Mouse (Mus musculus) cerebral cortex, adult 2 months (tissue): ENCODE measurements around the gene Senp6.

Experiments used
- WGBS: fragments of 180-500 bp; shearing (Covaris S2); methylation state at CpG from one replicate; pipeline ENCODE4 v1.1.7; 2018; 5-methylcytosine and 5-hydroxymethylcytosine counted together

Senp6 gene

DNA sequence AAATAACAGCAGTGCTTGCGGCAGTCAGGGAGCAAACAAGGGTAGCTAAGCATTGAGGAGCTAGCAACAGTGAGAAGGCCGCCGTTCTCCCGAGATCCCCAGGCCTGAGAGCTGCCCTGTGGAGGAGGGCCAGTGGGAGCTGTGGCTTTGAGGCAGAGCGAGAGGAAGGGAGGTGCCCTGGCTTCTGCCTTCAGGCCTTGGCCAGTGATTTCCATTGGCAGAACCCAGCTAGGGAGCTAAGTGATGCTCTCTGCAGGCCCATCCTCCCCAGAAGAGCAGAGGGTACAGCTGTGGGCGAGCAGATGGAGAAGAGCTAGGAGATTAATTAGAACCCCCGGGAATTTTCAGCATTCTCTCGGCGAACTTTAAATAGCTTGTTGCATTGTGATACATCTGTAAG, 106.9 kb downstream of the Senp6 start:
- 52% methylated on average over 9 of the region's 9 CpGs for WGBS

DNA sequence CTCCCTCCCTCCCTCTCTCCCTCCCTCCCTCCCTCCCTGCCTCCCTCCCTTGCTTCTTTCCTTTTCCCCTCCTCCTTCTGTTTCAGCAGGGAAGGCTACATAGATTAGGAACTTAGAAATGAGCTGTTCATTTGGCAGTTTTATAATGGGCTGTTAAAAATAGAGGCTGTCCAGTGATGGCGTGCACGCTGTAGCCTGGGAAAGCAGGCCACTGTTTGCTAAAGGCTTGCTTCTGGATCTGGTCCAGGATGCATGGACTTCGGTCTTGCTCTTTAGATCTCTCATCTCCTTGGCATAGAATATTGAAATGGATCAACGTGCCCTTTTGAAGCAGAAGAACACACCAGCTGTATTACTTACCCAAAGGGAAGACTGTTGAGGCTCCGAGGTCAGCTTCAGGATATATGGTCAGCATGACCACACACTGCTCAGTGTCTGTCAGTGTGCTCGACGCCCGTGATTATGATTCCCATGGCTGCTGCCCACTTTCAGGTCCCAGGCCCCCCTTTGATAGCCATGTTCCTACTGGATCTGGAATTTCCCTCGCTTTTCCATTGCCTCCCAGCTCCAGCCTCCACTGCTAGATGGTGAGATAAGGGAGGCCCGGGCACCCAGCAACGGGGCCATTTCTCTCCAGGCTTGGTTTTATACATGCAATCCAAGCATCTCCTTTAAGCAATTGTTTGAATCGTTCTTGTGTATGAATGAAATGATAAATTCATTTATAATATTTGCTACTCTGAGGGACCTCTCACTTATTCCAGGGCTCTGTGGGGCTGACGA, 110.2 kb downstream of the Senp6 start:
- 59% methylated on average over 13 of the region's 13 CpGs for WGBS

DNA sequence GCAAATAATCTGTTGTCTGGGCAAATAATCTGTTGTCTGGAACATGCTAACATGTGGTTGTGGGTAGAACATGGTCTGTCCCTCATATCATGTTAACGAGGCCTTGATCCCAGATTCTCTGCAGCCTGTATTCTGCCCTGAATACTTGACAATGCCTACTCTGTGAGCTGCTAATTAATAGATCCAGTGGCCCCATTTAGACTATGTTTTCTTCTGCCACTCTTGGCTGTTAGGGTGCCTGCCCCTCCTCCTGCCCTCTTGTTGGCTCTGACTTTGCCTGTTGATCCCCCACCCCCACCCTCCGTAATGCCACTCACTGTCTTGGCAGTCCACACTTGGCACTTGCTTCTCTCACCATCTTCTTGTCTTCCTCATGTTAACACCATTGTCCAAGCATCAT, 112.0 kb downstream of the Senp6 start:
- 62% methylated on average over 2 of the region's 2 CpGs for WGBS

DNA sequence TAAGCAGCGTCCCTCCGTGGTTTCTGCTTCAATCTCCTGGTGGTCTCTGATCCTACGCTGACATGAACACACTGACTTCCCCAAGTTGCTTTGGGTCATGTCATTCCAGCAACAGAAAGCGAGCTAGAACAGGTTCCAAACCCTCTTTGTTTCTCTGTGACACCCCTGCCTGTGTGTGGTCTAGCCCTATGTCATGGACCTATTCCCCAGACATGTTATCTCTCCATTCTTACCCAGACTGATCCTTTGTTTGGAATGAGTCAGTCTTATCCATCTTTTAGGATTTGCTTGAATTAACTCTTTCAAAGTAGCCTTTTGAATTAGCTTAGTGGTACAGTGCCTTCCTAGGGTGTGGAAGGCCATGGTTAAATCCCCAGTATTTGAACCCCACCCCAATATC, 113.0 kb downstream of the Senp6 start:
- WGBS: 89% methylated on average over 4 of the region's 4 CpGs

DNA sequence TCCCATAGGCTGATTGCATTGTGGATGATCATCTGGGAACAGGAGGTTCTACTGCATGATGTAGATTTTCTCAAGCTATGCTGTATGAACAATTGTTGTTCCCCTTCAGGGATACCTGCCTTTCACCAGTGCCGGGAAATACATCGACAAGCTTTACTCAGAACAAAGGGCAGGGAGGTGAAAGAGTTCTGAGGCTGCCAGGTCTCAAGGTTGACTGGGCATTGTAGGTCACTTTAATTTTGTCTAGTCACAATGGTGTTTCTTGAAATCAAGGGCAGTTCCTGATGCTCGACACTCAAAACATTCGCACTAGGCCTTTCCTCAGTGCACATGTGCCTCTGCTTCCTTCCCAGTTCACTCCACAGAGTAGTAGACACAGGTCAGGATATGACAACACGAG, 114.1 kb downstream of the Senp6 start:
- 74% methylated on average over 5 of the region's 5 CpGs for WGBS

DNA sequence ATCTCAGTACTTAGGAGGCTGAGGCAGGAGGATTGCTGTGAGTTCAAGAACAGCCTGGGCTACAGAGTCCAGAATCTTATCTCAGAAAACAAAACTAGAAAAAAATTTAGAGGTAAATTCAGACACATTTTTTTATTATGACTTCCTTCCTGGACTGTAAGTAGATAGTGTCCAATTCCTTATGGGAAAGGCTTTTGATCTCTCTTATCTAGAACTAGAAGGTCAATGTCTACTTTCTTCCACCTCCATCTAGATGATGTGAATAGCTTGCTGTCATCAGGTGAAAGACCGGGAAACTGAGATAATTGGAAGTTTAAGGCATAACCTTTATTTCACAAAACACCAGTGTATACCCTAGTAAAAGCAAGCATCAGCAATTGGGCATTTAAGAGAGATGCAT, 115.0 kb downstream of the Senp6 start:
- WGBS: 94% methylated on average over 1 of the region's 1 CpGs

GRCm38 (mm10) chr9:80184138-80184537, 117.4 kb downstream of the Senp6 start:
- 70% methylated on average over 5 of the region's 5 CpGs for WGBS

GRCm38 (mm10) chr9:80185737-80186136, 119.0 kb downstream of the Senp6 start:
- 48% methylated on average over 3 of the region's 3 CpGs for WGBS

DNA sequence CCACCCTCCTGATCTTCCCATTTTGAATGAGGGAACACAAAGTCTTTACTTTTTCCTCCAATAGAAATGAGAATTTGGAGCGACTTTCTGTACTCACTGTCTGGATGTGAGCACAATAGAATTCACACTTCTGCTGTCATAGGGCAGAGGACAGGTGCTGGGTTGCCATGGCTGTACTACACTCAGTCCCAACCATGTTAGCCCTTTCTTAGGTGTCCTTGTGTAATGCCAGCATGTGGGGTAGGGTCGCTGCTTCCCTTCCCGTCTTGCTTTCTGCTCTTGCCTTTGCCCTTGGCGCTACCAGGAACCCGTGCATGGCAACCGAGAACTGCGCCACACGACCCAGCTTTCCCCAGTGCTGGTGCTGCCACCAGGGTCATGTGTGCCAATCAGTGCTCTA, 120.0 kb downstream of the Senp6 start:
- WGBS: 87% methylated on average over 8 of the region's 8 CpGs

- WGBS: 49% methylated on average over 5 of the region's 5 CpGs
These were observed 121.7 kb downstream of the Senp6 start for GRCm38 (mm10) chr9:80188324-80188893.

DNA sequence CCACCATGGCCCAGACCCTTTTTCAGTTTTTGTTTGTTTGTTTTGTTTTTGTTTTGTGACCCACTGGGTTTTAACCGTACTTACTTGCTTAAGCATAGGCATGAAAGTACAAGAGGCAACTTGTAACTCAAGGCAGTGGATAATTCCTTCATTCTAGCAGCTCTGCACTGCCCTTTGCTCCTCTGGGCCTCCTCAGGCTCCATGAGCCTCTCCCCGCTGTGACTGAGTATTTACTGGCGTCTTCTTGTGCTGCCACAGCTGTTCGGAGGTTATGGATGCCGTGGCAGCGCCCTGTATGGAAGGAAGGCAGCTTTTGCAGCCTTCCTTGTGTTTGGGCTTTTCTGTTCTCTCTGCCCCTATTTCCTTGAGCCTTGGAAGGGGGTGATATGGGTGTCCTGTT, 124.5 kb downstream of the Senp6 start:
- 87% methylated on average over 6 of the region's 6 CpGs for WGBS

GRCm38 (mm10) chr9:80192324-80192723, 125.6 kb downstream of the Senp6 start:
- WGBS: 83% methylated on average over 10 of the region's 10 CpGs

DNA sequence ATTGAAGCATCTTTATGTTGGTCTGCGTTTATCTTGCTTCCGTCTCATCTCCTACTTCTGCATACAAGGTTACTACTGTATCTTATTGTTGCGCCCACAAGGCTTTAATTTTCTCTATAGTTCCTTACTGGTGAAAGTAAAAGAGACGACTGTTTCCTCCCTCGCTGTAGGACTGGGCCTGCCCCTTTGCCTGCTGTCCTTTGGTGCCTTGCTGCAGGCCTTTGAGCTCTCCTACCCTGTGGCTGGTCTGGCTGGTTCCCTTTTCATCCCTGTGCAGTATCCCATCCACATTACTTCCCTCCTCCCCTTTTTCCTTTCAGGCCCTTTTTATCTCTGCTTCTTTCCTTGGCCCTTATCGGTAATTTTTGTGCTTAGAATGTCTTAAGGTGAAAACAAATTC, 127.7 kb downstream of the Senp6 start:
- WGBS: 76% methylated on average over 6 of the region's 6 CpGs
